Mouse (Mus musculus) ES-E14 (cell line): ENCODE measurements around the gene Hnf1a. TPM values are rescaled to one million over a fixed set of nuclear protein-coding genes. Genes with fewer than 3 reads are reported as not detected.
A peak's percentile ranks its signal among the peaks of the same experiment; 100 is the strongest.

Source experiments
- DNase-seq: peaks from one replicate; pipeline ENCODE4 v3.0.0-alpha.2; 2013; ENCODE audit warnings: low read depth, low spot score
- H3K27ac ChIP-seq: 2 replicates; pipeline ENCODE4 v1.5.1; 2012; ENCODE audit warnings: low read depth, mild to moderate bottlenecking, low read length, moderate library complexity, mixed read lengths; ENCODE audit not compliant: poor library complexity, insufficient read depth, severe bottlenecking
- H3K36me3 ChIP-seq: 2 replicates; pipeline ENCODE4 v1.6.1; 2012; ENCODE audit warnings: mild to moderate bottlenecking, low read length, moderate library complexity, mixed read lengths; ENCODE audit not compliant: control insufficient read depth, poor library complexity, insufficient read depth, severe bottlenecking
- H3K4me1 ChIP-seq, 2 experiments: fragments of 150-350 bp in 1 of 2; sonication (generic) in 1 of 2; 2 replicates each; pipeline ENCODE4 v1.6.1; 2012; ENCODE audit warnings: low read length in 2 of 2, mild to moderate bottlenecking in 1 of 2, mixed read lengths in 1 of 2; ENCODE audit not compliant: control insufficient read depth in 2 of 2, insufficient read depth in 2 of 2, poor library complexity in 1 of 2
- H3K4me3 ChIP-seq, 2 experiments: fragments of 150-350 bp in 1 of 2; sonication (generic) in 1 of 2; 2 replicates each; pipeline ENCODE4 v1.5.1; 2012; ENCODE audit warnings: low read length in 2 of 2, low read depth in 1 of 2, mild to moderate bottlenecking in 1 of 2, mixed read lengths in 1 of 2; ENCODE audit not compliant: insufficient read depth in 1 of 2, poor library complexity in 1 of 2, severe bottlenecking in 1 of 2
- H3K9ac ChIP-seq: 2 replicates; pipeline ENCODE4 v1.6.1; 2012; ENCODE audit warnings: low read depth, mild to moderate bottlenecking, low read length, mixed read lengths; ENCODE audit not compliant: poor library complexity, insufficient read depth, severe bottlenecking
- H3K9me3 ChIP-seq: fragments of 150-350 bp; sonication (generic); 2 replicates; pipeline ENCODE4 v1.6.1; 2012; ENCODE audit warnings: low read depth, mild to moderate bottlenecking, low read length; ENCODE audit not compliant: control insufficient read depth, insufficient read depth
- CHD2 ChIP-seq: IDR thresholded peaks from 2 replicates; pipeline ENCODE4 v1.6.1; 2014; ENCODE audit warnings: mild to moderate bottlenecking, low read depth, low read length, inconsistent platforms
- HCFC1 ChIP-seq: IDR thresholded peaks from 2 replicates; pipeline ENCODE4 v1.6.1; 2012; ENCODE audit warnings: low read length, inconsistent platforms, borderline replicate concordance; ENCODE audit not compliant: insufficient read depth
- MAFK ChIP-seq: IDR thresholded peaks from 2 replicates; pipeline ENCODE4 v1.6.1; 2014; ENCODE audit warnings: mild to moderate bottlenecking, low read depth, low read length, inconsistent platforms; ENCODE audit not compliant: insufficient read depth
- ZC3H11A ChIP-seq: IDR thresholded peaks from 2 replicates; pipeline ENCODE4 v1.6.1; 2012; ENCODE audit warnings: low read depth, mild to moderate bottlenecking, inconsistent platforms, low read length, borderline replicate concordance
- ZNF384 ChIP-seq: IDR thresholded peaks from 2 replicates; pipeline ENCODE4 v1.6.1; 2012; ENCODE audit warnings: low read depth, low read length, inconsistent platforms
- in situ Hi-C, 2 experiments: fragments of 600-800 bp; cut with MboI; formaldehyde crosslinking; loops; one replicate each; pipeline ENCODE4 v1.15.1; 2025; ENCODE audit warnings: low sequenced_read_pairs in 2 of 2, inconsistent platforms in 1 of 2; ENCODE audit not compliant: unreplicated experiment in 2 of 2
- total RNA-seq: library from RNA; depleted of rRNA; stranded (reverse); fragments of 300-350 nt; gene quantifications from 2 replicates; pipeline ENCODE4 v1.2.3, GENCODE M21; 2012

Hnf1a gene
- total RNA-seq, 1 experiment = 2.0 TPM

- peaks cover 0 to 5% of the 10 kb centered on the region in 2 experiments; a peak in 1 of 4 replicates for H3K4me1 ChIP-seq
- TF ChIP-seq ZC3H11A = no peak
- TF ChIP-seq HCFC1 = no peak
- TF ChIP-seq MAFK = no peak
- no peak for TF ChIP-seq CHD2
- no peak for TF ChIP-seq ZNF384
- in situ Hi-C loops = loop anchor here in 1 of 2 experiments (10.0 kb wide), 1 partner anchor 100 kb away; no protein-coding TSS in a partner anchor
- no peaks in the 10 kb centered on the region for H3K36me3 ChIP-seq
- no peak for DNase-seq
- H3K4me3 ChIP-seq = no peak overlapping the region
- H3K9ac ChIP-seq = no peak overlapping the region
- H3K27ac ChIP-seq = no peak overlapping the region
- no peaks in the 10 kb centered on the region for H3K9me3 ChIP-seq
These were observed 14.2 kb upstream of the Hnf1a start for GRCm38 (mm10) chr5:114985074-114985473.

- H3K9ac ChIP-seq = peak overlapping the region; percentile 16; the same call in 1 of the 2 replicates
- H3K4me3 ChIP-seq = no peak overlapping the region
- no peaks in the 10 kb centered on the region for H3K9me3 ChIP-seq
- in situ Hi-C loops = loop anchor here in 1 of 2 experiments (10.0 kb wide), 1 partner anchor 103 kb away; no protein-coding TSS in a partner anchor
- TF ChIP-seq HCFC1 (no peak), ZNF384 (peak; percentile 88), CHD2 (no peak)
- H3K27ac ChIP-seq = no peak overlapping the region
- no peak for DNase-seq
- no peaks in the 10 kb centered on the region for H3K36me3 ChIP-seq
- peaks cover 0 to 10% of the 10 kb centered on the region in 2 experiments; a peak in 1 of 4 replicates for H3K4me1 ChIP-seq
These were observed 11.1 kb upstream of the Hnf1a start for GRCm38 (mm10) chr5:114982001-114982400.

- TF ChIP-seq CHD2 (no peak), ZC3H11A (no peak), ZNF384 (no peak), MAFK (no peak), HCFC1 (no peak)
- no peak for DNase-seq
These were observed 9.3 kb upstream of the Hnf1a start for GRCm38 (mm10) chr5:114980122-114980748.

GRCm38 (mm10) chr5:114979250-114980121 lies 8.6 kb upstream of the Hnf1a start:
- in situ Hi-C loops = loop anchor here in 1 of 2 experiments (10.0 kb wide), 2 partner anchors 105 to 125 kb away; no protein-coding TSS in a partner anchor
- H3K9ac ChIP-seq = peak overlapping the region; percentile 71
- DNase-seq = no peak

More at GRCm38 (mm10) chr5:114980122-114980748, 9.3 kb upstream of the Hnf1a start:
- peak overlapping the region; percentile 63 to 68 for H3K4me3 ChIP-seq
- no peaks in the 10 kb centered on the region for H3K9me3 ChIP-seq
- in situ Hi-C loops = loop anchor here in 1 of 2 experiments (10.0 kb wide), 1 partner anchor 105 kb away; no protein-coding TSS in a partner anchor
- H3K36me3 ChIP-seq = no peaks in the 10 kb centered on the region
- no peak overlapping the region for H3K27ac ChIP-seq
- peak overlapping the region; percentile 71 for H3K9ac ChIP-seq
- H3K4me1 ChIP-seq = peaks cover 0 to 10% of the 10 kb centered on the region in 2 experiments; a peak in 1 of 4 replicates

More at GRCm38 (mm10) chr5:114979250-114980121, 8.6 kb upstream of the Hnf1a start:
- TF ChIP-seq HCFC1 (no peak), ZNF384 (no peak), ZC3H11A (peak; percentile 81; the same call in 1 of the 2 replicates), MAFK (0 out of 2 replicates have a peak, but pooled peaks have one; percentile 10), CHD2 (no peak)
- peaks cover 0 to 10% of the 10 kb centered on the region in 2 experiments; a peak in 1 of 4 replicates for H3K4me1 ChIP-seq
- no peaks in the 10 kb centered on the region for H3K36me3 ChIP-seq
- H3K27ac ChIP-seq = no peak overlapping the region
- peak overlapping the region; percentile 63 to 68 for H3K4me3 ChIP-seq
- no peaks in the 10 kb centered on the region for H3K9me3 ChIP-seq
